Mouse (Mus musculus) granulocyte monocyte progenitor cell, adult 5-6 weeks (primary cell): ENCODE data around the gene Ciita. TPM values are rescaled to one million over a fixed set of nuclear protein-coding genes. Genes with fewer than 3 reads are reported as not detected.

Experiments
- ATAC-seq: replicated peaks from 2 replicates; pipeline ENCODE4 v1.8.0; 2016; ENCODE audit warnings: mild to moderate bottlenecking, moderate TSS enrichment, inconsistent platforms; ENCODE audit not compliant: poor library complexity, severe bottlenecking
- total RNA-seq, 2 experiments: library from RNA; stranded (forward) in 1 of 2; stranded (reverse) in 1 of 2; fragments of 200-712, 200-1000 nt in 1 of 2; fragments of >200 nt in 1 of 2; fragmentation: Nextera tagmentation in 1 of 2; gene quantifications; 2 replicates each; pipeline ENCODE4 v1.2.3; 2014 to 2017

Ciita gene
- total RNA-seq, 2 experiments from 2014 or later: 0.52 to 2.3 TPM

GRCm38 (mm10) chr16:10544995-10545622 is 65.2 kb downstream of the Ciita start, which contains the start of gene Clec16a:
Gene Clec16a, plus strand, starts transcription at chr16:10545339.
- peak; percentile 77 for ATAC-seq

- ATAC-seq: no peak
Observed at GRCm38 (mm10) chr16:10546865-10547264, 67.0 kb downstream of the Ciita start.

GRCm38 (mm10) chr16:10548938-10549337 is 69.1 kb downstream of the Ciita start:
- ATAC-seq: no peak

- no peak for ATAC-seq
Observed at GRCm38 (mm10) chr16:10549600-10549999, 69.7 kb downstream of the Ciita start.

- ATAC-seq: no peak
Observed at GRCm38 (mm10) chr16:10551592-10551991, 71.7 kb downstream of the Ciita start.

GRCm38 (mm10) chr16:10553858-10554257 is 74.0 kb downstream of the Ciita start:
- ATAC-seq: peak; percentile 28; the same call in 1 of the 2 replicates

- ATAC-seq: no peak
Observed at GRCm38 (mm10) chr16:10559991-10560390, 80.1 kb downstream of the Ciita start.

- peak; percentile 94 for ATAC-seq
Observed at GRCm38 (mm10) chr16:10565278-10565885, 85.5 kb downstream of the Ciita start.

GRCm38 (mm10) chr16:10567153-10567552 is 87.3 kb downstream of the Ciita start:
- no peak for ATAC-seq

- peak; percentile 48 for ATAC-seq
Observed at GRCm38 (mm10) chr16:10569809-10570395, 90.0 kb downstream of the Ciita start.

- no peak for ATAC-seq
Observed at GRCm38 (mm10) chr16:10570708-10571107, 90.8 kb downstream of the Ciita start.

GRCm38 (mm10) chr16:10571820-10572219 is 92.0 kb downstream of the Ciita start:
- peak; percentile 38 for ATAC-seq

GRCm38 (mm10) chr16:10574936-10575335 is 95.1 kb downstream of the Ciita start:
- no peak for ATAC-seq

- ATAC-seq: no peak
Observed at GRCm38 (mm10) chr16:10575915-10576314, 96.1 kb downstream of the Ciita start.

- ATAC-seq: peak; percentile 74
Observed at GRCm38 (mm10) chr16:10577548-10577947, 97.7 kb downstream of the Ciita start.

Other genes starting within 250 kb of the Ciita start
- not detected in 2 replicates for gene Emp2, start 166.1 kb upstream of the Ciita start, total RNA-seq (2014; fragmentation: Nextera tagmentation)
- not detected in 2 replicates for gene Emp2, start 166.1 kb upstream of the Ciita start, total RNA-seq (2017)
- 0.49 TPM in 1 of 2 replicates, not detected in the other for gene Tekt5, start 84.6 kb upstream of the Ciita start, total RNA-seq (2014; fragmentation: Nextera tagmentation)
- gene Tekt5, start 84.6 kb upstream of the Ciita start, total RNA-seq (2017): not detected in 2 replicates
- gene Nubp1, start 68.1 kb upstream of the Ciita start, total RNA-seq (2014; fragmentation: Nextera tagmentation): 45.9 and 48.0 TPM in 2 replicates
- gene Nubp1, start 68.1 kb upstream of the Ciita start, total RNA-seq (2017): 41.9 and 58.3 TPM in 2 replicates
- not detected in 2 replicates for gene Tvp23a, start 32.7 kb upstream of the Ciita start, total RNA-seq (2014; fragmentation: Nextera tagmentation)
- not detected in 2 replicates for gene Tvp23a, start 32.7 kb upstream of the Ciita start, total RNA-seq (2017)
- gene Dexi, start 63.0 kb downstream of the Ciita start, total RNA-seq (2014; fragmentation: Nextera tagmentation): 4.9 and 7.5 TPM in 2 replicates
- 3.1 and 7.5 TPM in 2 replicates for gene Dexi, start 63.0 kb downstream of the Ciita start, total RNA-seq (2017)
- 14.3 and 17.9 TPM in 2 replicates for gene Clec16a, start 65.3 kb downstream of the Ciita start, total RNA-seq (2014; fragmentation: Nextera tagmentation)
- 15.2 and 19.6 TPM in 2 replicates for gene Clec16a, start 65.3 kb downstream of the Ciita start, total RNA-seq (2017)